In genomic region chr13:97363765-97364164, GRCm38 (mm10) we compare ENCODE assay signal across 15 mouse cellular contexts.
DNase-seq lines count a peak whose midpoint lies in the region; ATAC-seq lines count a peak whose summit lies in the region.
"Had no signal": no experiment of that assay in that cellular context is flagged by ENCODE, and none has a peak within 500 bp of the region (broad histone marks: within the 10 kb centered on the region; RNA-seq: fewer than 3 reads in every experiment).

No protein-coding gene starts in this region.

- H3K4me3 ChIP-seq in midbrain, embryonic 11.5 days (ENCODE audit: low read depth, low read length), result no peak overlapping the region

- H3K9ac ChIP-seq in midbrain, embryonic 11.5 days (ENCODE audit: low read length), result no peak overlapping the region
- H3K9ac ChIP-seq: forebrain, postnatal 0 days had no signal

- H3K4me1 ChIP-seq in midbrain, embryonic 11.5 days (ENCODE audit: control insufficient read depth, insufficient read depth, low read length), result 0 out of 2 replicates have a peak, but pooled peaks cover 2% of the 10 kb centered on the region

- H3K36me3 ChIP-seq in midbrain, embryonic 11.5 days (ENCODE audit: control insufficient read depth, insufficient read depth, low read length), result no peaks in the 10 kb centered on the region
- H3K36me3 ChIP-seq: G1E had no signal

- 90% methylated on average over 5 of the region's 5 CpGs for WGBS in midbrain, embryonic 11.5 days

- ATAC-seq in midbrain, embryonic 11.5 days (ENCODE audit: low FRiP score), result no peak
- ATAC-seq: forebrain, postnatal 0 days had no signal

- peak; percentile 21 to 31 for DNase-seq in kidney, adult 8-10 months
- no peak for DNase-seq in kidney, postnatal 10 days
- peak; percentile 14 to 30 for DNase-seq in urinary bladder, postnatal 36 days (ENCODE audit: low spot score in 2 of 2)
- no peak for DNase-seq in urinary bladder, postnatal 25 days (ENCODE audit: low spot score)
- peak; percentile 15 for DNase-seq in lung, postnatal 14 days
- DNase-seq in embryo, embryonic 11 days, result no peak
- no peak for DNase-seq in midbrain, embryonic 11.5 days (ENCODE audit: low spot score, missing footprints)
- no peak for DNase-seq in right cerebral cortex, adult 18-20 months
- DNase-seq: adrenal gland, postnatal 36 days; B cell, adult 2 months; forebrain, postnatal 0 days; gastrocnemius, postnatal 36 days; left cerebral cortex, postnatal 4 days; right cerebral cortex, postnatal 4 days had no signal

- no peaks in the 10 kb centered on the region for H3K9me3 ChIP-seq in midbrain, embryonic 11.5 days (ENCODE audit: control insufficient read depth, low read length)
- H3K9me3 ChIP-seq: G1E had no signal

- no peak overlapping the region for H3K4me2 ChIP-seq in midbrain, embryonic 11.5 days

- no peaks in the 10 kb centered on the region for H3K27me3 ChIP-seq in midbrain, embryonic 11.5 days (ENCODE audit: control insufficient read depth, insufficient read depth, low read length)

- H3K27ac ChIP-seq in midbrain, embryonic 11.5 days (ENCODE audit: low read depth, low read length), result no peak overlapping the region

Comparison
In these comparisons a context has a peak if more than half of its experiments do, and no peak if none do; other contexts are left out.
1. DNase-seq: peak in kidney, adult 8-10 months (2 of 2), urinary bladder, postnatal 36 days (2 of 2) and lung, postnatal 14 days (single experiment); none in kidney, postnatal 10 days (single experiment), urinary bladder, postnatal 25 days (single experiment), embryo, embryonic 11 days (single experiment), midbrain, embryonic 11.5 days (single experiment) and right cerebral cortex, adult 18-20 months (single experiment).